Mouse (Mus musculus) urinary bladder, postnatal 4 days (tissue): ENCODE measurements around the gene Crybg1.
"Not testable (repeated sequence)": the region's sequence is repeated elsewhere in the genome, so short reads cannot be mapped to it uniquely, and the experiment has no call there.

Source experiments
- DNase-seq, 2 experiments: peaks; one replicate each; pipeline ENCODE4 v3.0.0; 2021 to 2022; ENCODE audit warnings: low spot score in 2 of 2

Crybg1 gene

DNA sequence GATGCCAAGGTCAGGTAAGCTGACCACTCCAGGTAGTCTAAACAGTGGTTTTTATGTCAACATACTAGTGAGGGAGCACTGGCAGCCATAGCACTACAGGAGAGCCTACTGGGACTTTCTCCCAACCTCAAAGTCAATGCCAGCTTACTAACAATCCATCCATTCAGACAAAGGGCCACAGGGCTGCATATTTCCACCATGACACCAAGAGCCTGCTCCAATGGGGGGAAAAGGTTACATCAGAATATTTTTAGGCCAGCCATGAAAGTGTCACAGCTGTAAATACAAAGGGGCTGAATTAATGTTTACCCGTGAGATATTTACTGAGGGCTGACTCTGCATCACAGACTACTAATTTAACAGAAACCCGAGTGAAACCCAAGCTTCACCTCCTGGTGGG lies 175.4 kb downstream of the Crybg1 start:
- no peak for DNase-seq

GRCm38 (mm10) chr10:43964943-43965342 lies 183.7 kb downstream of the Crybg1 start:
- no peak for DNase-seq

GRCm38 (mm10) chr10:43953942-43954341 lies 194.7 kb downstream of the Crybg1 start:
- no peak for DNase-seq

DNA sequence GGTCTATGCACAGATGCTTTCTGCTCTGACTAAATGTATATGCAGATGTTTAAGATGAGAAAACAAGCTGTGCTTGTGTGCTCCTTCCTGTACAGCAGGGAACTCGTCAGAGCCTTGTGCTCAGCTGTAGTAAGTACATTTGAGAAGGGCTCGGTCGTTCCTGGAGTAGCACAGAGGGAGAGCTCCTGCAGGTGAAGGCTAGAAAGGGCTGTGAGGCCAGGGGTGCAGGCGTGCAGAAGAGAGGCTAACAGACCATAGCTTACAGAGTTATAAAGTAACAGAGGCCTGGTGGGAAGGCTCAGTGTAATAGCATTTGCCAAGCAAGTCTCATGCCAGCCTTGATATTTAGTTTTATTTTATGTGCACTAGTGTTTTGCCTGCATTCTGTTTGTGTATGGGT lies 203.2 kb downstream of the Crybg1 start:
- DNase-seq: no peak

- no peak for DNase-seq
Measured at GRCm38 (mm10) chr10:43943736-43944135, 204.9 kb downstream of the Crybg1 start.

DNA sequence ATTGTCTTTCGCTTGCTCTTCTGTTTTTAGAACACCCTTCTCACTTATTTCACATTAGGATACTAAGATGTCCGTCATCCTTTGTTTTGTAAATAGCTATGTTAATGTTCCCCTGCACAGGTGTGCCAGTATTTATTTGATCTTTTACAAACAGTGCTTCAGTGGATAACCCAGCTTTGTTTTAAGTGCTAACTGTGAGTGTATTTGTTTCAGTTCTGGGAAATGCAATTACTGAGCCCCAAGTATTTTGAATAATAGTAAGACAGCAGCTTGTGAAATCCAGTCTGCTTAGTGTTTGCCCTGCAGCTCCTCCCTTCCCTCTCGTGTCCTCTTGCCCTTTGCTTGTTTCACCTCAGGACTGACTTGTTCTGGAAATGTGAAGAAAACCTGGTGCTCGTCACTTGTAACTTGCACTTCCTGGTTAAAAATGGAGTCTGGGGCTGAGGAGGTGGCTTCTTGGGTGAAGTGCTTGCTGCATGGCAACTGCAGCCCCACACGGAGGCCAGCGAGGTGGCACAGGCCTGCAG lies 209.5 kb downstream of the Crybg1 start:
- no peak for DNase-seq

DNA sequence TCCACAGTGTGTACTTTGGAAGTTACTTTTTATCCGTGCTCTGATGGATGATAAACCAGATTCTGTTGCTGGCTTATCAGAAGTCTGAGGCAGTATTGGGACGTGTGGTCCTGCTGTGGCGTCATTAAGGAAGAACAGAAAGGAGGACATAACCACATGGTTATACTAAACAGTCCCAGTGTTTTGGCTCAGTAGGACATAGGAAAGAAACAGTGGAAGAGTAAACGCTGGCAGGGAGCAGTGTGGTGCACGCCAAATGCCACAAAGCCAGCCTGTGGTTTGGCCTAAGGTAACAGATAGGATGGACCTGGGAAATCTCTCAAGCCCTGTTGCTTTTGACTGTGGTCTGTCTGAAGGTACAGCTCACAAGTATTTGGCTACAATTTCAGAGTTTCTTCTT lies 220.1 kb downstream of the Crybg1 start:
- no peak for DNase-seq

DNA sequence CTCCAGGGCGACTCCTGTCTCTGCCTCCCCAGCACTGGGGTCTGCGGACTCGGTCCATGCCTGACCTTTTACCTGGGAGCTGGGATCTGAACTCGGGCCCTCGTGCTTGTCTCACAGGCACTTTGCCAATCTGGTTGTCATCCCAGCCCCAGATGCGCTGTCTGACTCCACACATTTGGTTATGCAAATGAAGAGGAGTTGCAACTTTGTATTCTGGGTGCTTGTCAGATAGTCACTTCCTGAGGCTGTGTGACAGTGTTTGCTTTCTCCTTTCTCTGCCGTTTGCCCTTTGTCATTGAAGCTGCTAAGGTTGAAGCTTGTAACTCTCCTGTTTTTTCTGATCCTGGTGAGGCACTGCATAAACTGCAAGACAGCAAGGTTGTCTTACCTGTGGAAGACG lies 220.9 kb downstream of the Crybg1 start:
- no peak for DNase-seq

- DNase-seq: not testable (repeated sequence)
Measured at GRCm38 (mm10) chr10:43925776-43926175, 222.9 kb downstream of the Crybg1 start.

- DNase-seq: no peak
Measured at GRCm38 (mm10) chr10:43923096-43923495, 225.6 kb downstream of the Crybg1 start.

DNA sequence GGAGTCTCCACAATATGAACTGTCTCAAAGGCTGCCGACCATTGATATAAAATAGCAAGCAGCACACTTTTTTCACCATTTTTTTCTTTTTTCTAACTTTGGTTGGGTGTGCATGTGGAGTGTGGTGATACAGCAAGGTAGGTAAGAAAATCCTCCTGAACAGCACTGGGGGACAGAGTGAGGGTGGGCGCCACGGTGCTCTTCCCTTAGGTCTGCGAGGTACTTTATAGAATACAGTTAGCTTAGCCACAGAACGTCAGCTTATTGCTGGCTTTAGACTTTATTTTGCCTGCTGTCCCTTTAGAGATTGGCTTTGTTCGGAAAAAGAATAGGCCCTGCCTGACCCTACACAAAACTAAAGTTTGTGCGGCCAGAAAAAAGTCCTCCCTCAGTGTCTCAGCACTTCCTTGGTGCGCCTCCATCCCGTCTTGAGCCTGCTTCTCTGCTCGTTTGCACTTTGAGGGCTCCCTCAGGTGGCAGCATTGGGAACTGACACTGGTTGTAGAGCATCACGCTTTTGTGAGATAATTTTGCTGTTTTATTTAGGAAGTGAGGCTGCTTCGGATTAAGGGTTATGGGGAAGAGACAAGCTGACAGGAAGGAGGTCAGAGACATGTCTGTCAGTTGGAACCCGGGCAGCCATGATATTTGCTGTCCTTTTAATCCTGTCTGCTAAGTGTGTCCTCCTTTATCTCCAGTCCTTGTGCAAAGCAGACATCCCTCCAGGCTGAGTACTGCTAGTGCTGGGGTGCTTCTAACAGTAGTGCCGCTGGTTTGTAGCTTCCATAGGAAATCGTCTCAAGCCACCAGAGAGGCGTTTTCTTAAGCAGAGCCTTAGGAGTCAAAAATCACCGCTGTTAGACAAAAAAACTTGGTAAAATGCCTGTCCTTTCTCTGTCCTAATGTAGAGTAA lies 229.7 kb downstream of the Crybg1 start:
- peak; percentile 57 to 84 for DNase-seq

DNA sequence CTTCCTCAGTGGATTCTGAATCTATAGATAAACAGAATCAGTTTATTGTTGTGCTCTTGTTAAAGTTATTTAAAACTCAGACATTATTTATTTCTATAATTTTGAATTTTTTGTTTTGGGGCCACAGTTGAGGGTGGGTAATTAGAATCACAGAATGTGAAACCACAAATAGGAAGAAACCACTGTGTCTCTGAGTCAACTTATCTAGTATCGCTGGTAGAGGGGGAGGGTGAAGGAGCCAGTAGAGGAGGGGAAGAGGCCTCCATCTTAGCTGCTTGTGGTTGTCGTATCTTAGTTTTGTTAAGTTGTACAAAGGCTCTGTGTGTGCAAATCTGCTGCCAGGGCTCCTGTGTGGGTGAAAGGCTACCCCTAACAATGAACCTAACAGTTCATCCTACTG lies 231.9 kb downstream of the Crybg1 start:
- DNase-seq: no peak

- no peak for DNase-seq
Measured at GRCm38 (mm10) chr10:43916181-43916580, 232.5 kb downstream of the Crybg1 start.

GRCm38 (mm10) chr10:43912236-43912635 lies 236.4 kb downstream of the Crybg1 start:
- no peak for DNase-seq

GRCm38 (mm10) chr10:43910873-43911142 lies 237.8 kb downstream of the Crybg1 start:
- no peak for DNase-seq

DNA sequence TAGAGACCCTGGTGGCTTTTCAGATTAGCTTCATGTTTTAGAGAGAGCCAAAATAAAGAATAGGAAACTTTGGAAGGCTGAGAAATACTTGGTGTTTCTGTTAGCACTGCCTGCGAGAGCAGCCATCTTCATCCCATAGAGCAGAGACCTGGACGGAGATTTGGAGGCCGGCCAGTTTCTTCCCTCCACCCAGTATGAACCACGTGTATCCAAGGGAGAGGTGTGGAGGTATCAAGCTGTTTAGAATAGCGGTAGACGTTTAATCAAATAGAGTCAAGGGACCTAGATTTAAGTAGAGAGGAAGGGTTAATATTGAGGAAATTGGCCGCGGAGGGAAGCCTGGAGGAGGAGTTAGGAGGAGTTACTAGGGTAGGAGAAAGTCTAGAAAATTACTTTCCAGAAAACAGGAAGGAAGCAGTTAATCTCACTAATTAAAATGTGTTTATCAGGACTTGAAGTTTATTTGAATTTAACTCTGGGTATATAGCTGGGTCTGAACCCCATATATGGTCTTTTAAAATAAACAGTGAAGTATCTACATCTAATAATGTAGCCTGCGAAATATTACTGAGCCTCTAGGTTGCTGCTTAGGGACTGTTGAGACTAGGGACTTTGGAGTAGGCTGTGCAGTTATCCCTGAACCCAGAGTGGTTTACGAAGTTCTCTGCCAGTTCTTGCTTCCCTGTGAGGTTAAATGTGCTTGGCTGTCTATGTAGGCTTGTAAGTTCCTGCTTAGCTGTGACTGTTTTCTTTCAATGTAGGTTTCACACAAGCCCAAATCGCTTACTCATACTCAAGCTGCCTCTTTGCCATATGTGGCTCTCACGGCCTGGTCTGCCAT lies 238.4 kb downstream of the Crybg1 start:
- DNase-seq: no peak

GRCm38 (mm10) chr10:43904569-43904968 lies 244.1 kb downstream of the Crybg1 start:
- DNase-seq: no peak

DNA sequence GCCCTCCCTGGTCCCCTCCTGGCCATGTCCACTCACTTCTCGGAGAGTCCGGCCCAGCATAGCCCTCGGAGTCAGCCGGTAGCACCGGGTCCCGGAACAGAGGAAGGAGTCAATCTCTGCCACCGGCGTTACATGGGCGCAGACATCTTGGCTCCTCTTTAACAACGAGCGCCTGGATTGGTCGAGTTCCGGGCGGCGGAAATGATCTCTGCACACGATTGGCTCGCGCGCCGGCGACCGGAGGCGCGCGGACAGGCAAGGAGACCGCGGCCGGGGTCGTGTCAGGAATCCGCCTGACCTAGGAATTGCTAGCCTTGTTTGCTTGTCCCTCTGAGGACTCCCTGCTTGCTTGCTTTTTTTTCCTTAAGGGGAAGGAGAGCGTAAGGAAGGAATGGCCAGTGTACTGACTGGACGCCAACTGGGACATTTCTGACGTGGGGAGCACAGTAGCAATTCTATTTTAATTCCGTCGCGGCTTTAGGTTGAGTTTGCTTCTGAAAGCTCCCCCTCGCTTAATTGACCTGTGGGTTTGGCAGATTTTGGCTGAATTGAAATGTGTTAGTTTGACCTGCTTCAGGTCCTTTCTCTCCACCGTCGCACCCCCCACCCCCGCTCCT lies 247.0 kb downstream of the Crybg1 start, which contains the start of the genes Qrsl1 and Rtn4ip1:
Gene Qrsl1, minus strand, starts transcription at position 168 of the 617 bp plus-strand sequence.
Gene Rtn4ip1, plus strand, starts transcription at position 230 of the 617 bp plus-strand sequence.
- peak; percentile 87 to 95 for DNase-seq

- DNase-seq: no peak
Measured at GRCm38 (mm10) chr10:43900883-43901570, 247.6 kb downstream of the Crybg1 start.
